Mouse (Mus musculus): ENCODE data around the gene Iqsec1.

DNA sequence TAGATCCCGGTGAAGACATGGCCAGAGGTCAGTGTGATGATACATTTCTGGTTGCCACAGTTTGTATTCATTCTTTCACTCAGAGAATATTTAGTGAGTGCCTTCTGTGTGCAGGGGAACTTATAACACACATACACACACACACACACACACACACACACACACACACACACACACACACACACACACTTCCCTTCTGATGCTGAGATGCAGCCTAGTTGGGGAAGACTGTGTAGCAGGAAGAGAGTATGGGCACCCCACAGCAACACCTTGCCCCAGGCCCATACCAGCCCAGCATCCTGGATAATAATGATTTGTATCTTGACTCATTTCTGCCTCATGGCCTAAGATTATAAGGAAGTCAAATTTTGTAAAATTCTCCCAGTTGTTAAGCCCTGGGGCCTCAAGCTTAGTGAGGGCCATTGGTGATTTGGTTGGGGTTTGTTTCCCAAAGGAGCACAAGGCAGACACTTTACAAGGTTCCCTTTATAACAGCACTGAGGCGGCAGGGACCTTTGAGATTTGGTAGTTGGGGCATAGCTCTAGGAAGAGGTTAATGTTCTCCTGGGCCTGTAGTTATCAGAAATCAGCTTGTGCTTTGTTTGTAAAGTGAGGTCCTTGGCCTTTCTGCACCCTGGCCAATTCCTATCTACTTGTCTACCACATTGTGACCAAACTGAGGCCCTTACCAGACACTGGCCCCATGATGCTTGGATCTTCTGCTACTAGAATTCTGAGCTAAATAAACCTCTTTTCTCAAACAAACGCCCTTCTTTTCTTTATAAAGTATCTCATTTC, 242.9 kb downstream of the Iqsec1 start:
- TF ChIP-seq TAL1 (conservative IDR thresholded peaks at IDR 0.05; ENCODE audit: low read depth, low read length) (no peak), CTCF (IDR thresholded peaks at IDR 0.05; ENCODE audit: low read depth, low read length) (no peak)
